Mouse (Mus musculus) lung, postnatal 36 days (tissue): ENCODE results near the gene A830031A19Rik.

ENCODE experiments used
- DNase-seq: peaks from one replicate; pipeline ENCODE4 v3.0.0; 2022; ENCODE audit warnings: mixed read lengths

The A830031A19Rik gene

DNA sequence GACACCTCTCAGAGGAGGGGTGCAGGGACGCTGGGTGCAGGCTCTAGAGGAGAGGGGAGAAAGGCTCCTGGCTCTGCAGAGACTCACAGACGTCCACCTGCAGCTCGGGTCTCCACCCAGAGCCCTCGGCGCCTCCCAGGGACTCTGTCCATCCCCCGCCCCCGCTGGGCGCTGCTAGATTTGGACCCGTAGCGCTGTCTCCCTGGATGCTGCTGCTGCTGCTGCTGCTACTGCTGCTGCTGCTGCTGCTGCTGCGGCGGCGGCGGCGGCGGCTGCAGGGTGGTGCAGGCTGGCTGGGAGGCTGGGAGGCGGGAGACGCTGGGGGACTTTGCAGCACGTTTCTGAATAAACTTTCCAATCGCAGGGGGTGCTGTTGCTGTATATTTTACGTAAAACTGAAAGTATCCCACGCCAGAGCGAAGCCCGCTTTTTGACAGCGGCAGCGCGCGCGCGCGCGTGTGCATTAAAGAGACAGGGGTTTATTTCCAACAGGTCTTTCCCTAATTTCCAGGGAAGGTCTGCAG is 1.3 kb upstream of the A830031A19Rik start:
- DNase-seq, result peak; percentile 64

DNA sequence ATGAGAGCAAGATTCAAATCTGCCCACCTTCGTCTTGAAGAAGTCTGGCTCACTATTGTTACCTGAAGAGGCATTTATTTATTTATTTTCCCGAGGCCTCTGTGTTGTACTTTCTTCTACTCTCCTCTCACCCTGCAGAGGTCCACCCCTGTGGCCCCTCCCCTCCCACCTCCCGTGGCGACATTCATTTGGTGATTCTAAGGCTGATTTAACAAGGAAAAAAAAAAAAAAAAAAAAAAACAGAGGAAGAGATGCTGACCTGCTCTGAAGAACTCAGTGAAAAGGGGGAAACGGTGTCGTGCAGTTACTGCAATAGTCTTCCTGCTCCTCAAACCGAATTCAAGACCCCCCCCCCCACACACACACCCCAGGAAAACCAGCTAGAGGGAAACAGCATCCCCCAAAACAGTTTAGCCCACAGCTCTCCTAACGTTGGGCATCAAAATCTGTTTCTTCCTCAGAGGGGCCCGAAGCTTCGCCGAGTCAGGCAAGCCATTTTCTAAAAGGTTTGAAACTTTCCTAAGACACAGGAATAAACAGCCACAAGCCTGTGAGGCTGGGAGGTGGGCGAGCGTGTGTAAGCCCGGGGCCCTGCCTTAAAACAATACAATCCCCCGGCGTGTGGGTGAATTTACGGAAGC is 752 bp upstream of the A830031A19Rik start:
- DNase-seq, result no peak

DNA sequence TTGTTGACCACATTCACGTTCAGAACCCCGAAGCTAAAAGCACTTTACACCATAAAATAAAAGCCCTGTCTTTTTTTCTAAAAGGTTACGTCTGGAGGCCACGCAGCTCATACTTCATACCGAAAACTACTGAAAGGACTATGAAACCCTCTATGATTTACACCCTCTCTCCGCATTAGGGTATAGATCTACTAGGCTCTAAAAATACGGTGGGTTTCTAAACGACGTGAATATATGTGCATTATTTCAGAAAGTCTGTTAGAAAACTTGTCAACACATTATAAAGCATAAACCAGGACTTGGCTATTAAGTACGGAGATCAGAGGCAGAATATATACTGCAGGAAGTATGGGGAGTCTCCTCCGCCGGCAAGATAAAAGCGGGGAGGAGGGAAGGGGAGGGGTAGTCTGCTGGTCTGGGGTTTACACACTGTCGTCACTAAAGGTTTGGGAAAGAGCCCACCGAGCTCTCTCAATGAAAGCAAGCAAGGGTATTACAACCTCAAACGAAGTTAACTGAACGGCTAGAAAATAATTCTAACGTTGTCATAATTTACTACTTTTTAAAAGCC is 748 bp downstream of the A830031A19Rik start:
- no peak for DNase-seq

DNA sequence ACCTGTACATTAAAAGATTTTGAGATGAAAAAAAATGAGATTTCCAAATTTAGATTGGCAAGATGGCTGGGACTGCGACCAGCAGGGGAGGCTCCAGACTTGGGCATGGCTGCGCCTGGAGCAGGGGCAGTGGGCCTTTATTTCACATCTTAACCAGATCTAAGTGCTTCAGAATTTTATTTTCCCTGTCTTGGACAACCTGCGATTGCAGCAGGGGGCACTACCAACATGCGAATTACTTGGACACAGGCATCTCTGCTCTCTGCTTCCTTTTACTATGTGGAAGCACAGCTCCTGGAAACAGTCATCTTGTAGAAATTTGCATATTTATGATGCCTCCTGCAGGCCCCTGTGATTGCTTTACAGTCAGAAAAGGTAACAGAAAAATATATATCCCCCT is 9.5 kb downstream of the A830031A19Rik start:
- no peak for DNase-seq

DNA sequence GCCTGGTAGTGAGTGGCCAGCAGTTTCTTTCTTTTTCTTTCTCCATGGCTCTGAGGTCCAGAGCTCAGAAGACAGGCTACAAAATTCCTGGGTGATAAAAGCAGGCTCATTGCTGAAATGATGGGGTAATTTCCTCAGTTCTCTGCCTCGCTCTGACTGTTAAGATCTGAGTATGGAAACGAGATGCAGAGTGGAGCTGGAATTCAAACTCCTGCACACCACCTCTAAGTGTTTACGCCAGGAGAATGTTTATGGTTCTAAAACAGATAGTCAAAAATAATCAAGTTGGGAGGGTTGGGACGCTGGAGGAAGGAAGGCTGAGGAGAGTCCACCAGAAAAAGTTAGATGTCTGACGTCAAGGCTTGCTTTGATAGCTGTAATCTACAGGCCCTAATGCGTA is 10.6 kb downstream of the A830031A19Rik start:
- no peak for DNase-seq

DNA sequence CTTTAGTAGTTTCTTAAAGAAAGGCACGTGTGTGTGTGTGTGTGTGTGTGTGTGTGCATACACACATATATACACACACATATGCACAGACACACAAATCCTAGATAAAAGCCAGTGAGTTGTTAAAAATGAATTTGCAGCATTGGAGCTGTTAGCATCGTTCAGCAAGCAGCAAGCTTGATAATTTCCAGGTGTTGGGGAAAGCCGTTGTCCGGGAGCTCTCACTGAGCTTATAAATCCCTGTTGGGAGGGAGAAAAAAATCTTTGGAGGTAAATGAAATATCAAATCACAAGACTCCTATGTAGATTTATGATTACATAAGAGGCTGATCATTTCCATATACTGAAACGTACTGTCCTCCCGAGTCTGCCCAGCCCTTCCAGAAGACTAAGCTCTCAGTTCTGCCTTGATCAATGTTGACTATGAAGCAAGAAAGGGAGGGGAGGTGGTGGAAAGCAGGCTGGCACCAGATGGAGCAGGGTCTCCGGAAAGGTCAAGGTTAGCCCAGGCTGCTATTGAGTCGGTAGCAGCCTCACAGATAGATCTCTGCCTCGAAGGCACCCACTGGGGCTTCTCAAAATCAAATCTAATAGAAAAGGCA is 12.3 kb downstream of the A830031A19Rik start:
- DNase-seq, result no peak

DNA sequence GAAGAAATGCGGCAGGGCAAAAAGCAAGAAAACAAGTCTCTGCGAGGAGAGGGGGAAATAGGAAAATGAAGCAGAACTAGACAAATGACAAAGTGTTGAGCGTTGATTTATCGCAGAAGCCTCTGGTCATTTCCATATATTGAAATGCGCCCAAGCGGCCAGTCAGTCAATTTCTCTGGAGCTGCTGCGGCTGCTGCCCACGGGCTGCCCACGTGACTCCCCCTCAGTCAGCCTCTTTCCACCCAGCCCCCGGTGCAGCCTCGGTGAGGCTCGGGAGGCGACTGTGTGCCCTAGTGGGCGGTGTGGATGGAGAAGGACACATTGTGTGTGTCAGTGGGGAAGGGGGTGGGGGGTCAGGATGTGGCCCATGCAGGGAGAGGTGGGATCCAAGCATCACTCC is 13.0 kb downstream of the A830031A19Rik start:
- DNase-seq, result no peak

DNA sequence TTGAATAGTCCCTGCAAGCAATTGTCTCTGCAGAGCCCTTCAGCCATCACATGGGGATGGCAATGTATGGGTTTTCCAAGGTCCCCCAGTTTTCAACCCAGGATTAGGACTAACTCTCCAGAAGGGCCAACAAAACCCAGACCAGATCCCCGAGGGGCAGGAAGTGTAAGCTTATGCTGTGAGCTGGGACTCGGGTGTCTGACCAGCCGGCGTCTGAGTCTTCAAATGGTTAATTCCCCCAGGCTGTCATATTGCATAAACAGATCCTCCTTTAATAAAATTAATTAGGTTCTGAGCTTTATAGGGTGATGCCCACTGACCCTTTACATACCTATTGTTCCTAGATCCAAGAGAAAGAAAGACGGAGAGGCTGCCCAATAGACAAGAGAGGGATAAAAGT is 14.4 kb downstream of the A830031A19Rik start:
- DNase-seq, result no peak

DNA sequence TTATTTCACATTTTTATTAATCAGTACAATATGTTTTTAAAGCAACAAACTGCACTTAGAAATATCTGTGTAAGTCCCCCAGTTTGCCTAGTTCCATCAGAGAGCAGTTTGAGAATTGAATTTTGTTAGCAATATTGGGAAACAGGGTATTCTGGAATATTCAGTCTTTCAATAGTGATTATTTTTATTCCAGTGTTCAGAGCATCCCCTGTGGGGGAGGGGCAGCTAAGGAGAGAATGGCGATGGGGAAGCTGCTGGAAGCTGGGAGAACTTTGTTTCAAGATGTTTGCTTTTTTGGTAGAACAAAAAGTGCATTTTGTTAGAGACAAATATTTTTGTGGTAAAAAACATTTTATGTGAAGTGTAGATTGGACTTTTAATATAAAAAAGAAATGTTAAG is 15.7 kb downstream of the A830031A19Rik start:
- no peak for DNase-seq

DNA sequence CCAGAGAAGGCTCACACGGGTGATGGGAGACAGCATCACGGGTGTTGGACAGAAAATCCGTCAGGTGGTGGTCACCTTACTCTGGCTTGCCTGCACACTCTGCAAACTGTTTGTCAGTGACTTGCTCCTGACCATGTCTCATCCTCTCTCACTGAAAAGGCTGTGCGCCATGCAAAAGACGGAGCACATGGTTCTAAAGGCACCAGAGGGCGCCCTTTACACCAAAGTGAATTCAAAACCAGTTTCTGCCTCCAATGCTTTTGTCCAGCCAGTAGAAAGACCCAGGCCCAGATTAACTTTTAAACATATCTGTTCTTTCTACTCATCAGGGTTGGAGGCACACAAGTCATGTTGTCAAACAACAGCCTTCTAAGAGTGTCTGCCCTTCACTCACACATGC is 22.0 kb downstream of the A830031A19Rik start:
- DNase-seq, result no peak

DNA sequence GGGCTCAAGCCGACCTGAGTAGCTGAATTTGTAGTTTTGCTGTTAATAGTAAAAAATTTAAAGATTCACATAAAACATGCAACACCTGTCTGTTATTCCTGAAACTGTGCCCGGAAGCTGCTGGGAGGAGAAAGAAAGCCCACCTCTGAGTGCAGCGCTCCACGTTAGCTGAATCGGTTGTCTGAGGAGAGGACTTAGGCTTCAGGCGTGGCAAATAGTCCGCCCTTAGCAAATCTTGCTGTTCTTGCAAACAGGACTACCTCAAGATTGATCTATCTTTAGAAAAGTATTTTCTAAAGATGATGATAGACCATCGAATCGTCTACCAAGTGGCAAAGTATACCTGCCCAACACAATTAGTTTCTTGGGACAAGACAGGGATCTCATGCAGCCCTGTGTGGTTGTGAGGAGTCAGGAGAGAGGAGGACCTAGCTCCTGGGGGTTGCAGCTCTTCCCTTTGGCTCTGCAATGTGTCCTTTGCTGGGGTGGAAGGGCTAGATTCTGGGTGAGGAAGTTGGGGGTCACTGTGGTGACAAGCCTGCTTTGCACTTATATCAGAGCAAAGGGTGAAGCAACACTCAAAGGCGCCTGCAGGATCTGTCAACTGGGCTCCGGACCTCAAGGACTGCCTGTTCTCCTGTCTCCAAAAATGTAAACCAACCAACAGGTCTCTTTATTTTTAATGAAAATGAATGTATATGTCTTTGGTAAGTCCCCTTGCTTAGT is 24.7 kb downstream of the A830031A19Rik start:
- DNase-seq, result no peak

DNA sequence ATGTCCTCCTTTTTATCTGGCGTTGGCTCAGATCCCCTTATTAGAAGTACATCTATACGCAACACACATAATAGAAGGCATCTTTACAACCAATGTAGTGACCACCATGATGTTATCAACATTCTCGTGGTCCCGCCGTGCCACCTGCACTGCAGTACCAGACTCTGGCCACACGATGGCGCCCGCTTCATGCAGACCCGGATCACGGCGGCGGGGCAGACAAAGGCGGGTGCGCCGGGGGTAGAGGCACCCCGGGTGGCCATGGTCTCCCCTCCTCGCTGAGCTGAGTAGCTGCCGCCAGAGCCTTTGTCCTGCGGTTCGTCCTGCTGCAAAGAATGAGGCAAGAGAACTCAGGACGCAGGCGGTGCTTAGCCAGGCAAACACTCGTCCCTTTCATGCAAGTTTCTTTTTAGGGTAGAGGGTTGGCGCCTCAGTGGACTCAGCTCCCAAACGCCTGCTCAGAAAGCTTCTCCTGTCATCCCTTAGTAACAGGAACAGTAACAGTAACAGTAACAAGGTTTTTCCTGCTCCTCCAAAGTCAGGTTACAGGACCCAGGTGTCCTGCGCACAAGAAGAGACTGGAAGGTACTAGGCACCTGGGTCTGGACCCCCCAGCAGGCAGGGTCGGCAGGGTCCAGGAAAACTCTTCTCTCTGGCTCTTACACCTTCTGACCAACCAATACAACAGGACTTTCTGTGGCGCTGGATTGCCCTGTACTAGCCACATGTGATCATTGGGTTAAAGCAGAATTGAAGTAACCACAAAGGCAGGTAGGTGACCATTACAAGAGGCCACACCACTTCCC is 25.4 kb downstream of the A830031A19Rik start:
- peak; percentile 79 for DNase-seq

DNA sequence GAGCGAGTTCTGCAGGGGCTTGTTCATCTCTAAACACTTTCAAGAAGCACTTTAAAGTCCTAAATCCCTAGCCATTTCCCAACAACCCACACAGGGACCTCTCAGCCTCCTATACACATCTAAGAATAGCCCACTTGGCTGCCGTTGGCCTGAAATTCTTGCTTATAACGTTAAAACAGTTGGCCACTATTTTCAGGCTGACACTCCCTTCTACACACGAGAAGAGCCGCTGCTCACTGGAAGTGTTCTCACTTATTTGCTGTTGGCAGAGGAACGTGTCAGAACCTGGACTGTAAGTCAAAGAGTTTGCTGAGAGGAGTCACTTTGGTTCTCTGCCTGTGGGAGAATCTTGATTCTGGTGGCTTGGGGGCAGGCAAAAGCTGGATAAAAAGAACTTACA is 30.8 kb downstream of the A830031A19Rik start:
- no peak for DNase-seq

DNA sequence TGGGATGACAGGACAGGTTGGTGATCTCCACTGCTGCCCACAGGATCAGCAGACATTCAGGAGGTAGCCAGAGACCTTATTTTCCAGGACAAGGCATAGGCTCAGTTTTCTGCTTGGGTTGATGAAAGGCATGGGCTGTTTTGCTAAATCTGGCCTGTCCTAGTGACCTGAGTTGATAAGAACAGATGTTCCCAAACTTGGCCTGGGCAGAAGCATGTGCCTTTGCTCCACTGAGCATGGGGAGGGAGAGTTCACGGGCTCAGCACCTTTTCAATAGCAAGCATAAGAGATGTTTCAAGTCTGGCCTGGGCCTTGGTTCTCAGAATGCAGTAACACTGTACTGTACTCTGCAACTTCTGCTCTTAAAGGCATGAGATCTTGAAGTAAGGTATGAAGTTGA is 54.1 kb downstream of the A830031A19Rik start:
- no peak for DNase-seq

DNA sequence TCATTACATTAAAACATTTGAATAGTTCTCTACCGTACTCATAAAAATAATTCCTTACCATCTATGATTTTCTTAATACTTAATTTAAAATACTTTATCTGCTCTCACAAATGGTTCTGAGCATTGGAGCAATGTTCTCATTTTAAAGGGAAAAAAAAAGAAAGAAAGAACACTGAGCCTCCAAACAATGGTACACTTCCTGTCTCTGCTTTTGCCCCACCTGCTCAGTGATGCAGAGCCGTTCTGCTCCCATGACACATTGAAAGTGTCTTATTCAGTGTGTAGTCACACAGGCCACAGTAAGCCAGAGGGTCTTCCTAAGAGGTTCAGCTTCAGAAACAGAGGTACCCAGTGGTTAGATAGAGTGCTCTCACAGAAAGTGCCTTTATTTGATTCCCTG is 56.1 kb downstream of the A830031A19Rik start:
- no peak for DNase-seq

DNA sequence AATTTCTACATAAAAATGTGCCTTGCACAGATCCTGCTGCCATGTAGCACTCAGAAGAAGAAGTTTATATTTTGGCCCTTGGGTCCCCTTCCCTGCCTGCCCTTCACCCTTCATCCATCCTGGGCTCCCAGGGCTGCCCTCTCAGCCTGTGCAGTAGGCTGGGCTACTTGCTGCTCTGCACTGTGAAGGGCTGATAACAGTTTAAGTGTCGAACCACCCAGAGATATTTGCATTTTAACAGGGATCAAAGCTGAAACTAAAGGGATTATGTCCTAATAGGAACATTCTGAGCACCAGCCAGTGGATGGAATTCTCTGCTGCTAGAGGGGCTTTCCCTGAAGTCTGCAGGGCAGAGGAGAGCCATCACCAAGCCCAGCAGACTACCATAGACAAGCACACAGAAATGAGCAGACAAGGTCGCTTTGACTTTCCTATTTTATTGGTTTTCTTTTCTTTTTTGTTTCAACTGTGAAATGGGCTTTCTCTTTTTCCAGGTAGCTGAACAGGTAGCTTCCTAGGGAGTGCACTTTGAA is 58.1 kb downstream of the A830031A19Rik start:
- no peak for DNase-seq

DNA sequence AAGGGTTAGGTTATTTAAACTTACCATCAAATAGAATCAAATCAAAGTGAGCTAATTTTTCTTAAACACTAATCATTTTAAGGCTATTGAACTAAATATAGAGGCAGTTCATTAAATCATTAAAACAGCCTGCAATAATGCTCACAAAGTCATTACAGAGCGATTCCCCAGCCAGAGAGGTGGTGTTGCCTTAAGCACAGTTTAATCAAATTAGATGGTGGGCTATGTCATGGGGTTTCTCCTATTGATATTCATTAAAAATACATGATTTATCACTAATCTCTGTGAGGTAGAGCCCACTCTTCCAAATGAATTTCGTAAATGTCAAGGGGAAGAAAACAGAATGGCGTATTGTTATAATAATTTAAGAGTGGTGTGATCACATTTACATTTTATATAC is 58.8 kb downstream of the A830031A19Rik start:
- no peak for DNase-seq

DNA sequence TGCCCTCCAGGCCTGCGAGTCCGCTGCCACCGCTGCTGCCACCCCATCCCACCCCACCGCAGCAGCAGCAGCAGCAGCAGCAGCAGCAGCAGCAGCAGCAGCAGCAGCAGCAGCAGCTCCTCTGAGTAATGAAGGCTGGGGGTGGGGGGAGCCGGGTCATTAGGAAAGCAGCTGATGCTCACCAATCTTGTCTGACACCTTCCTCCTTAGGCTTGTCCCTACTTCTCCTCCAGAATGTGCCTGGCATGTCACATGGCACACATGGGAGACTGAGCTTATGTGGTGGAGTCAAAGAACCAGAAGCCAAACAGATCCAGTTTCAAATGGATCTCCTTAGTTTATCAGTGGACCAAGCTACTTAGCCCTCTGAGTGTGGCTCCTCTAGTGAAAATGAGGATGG is 60.2 kb downstream of the A830031A19Rik start:
- DNase-seq, result no peak

DNA sequence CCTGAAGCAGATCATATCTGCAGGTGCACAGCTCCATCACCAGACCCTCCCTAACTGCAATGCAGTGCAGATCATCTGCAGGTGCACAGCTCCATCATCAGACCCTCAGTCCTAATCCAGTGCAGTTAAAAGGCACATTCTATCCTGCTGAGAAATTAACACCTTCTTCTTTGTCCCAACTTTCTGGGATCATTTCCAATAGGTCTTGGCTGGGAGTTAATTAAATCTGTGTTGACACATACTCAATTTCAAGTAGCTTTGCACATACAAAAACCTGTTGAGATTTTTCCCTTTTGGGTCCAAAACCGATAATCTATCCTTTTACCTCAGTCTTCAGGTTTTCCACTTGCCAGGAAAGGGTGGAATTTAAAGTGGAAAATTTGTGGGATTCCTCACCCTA is 62.6 kb downstream of the A830031A19Rik start:
- no peak for DNase-seq

DNA sequence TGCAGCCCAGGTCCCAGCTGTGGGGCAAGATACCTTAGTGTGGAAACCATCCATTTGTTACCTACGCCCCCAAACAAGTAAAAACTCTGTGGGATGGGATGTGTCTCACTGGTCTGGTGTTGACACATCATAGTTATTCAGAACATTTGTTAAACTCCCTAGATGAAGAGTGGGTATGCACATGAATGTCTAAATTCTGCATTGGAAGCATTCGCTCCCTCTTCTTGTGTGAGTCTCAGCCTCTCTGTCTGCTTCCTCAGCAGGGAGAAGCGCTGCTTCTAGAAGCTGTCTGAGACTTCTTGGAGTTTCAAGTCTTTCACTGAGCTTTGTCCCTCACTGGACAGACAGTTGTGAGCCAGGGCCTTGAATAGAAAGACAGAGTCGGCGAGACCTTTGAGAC is 65.9 kb downstream of the A830031A19Rik start:
- DNase-seq, result no peak

DNA sequence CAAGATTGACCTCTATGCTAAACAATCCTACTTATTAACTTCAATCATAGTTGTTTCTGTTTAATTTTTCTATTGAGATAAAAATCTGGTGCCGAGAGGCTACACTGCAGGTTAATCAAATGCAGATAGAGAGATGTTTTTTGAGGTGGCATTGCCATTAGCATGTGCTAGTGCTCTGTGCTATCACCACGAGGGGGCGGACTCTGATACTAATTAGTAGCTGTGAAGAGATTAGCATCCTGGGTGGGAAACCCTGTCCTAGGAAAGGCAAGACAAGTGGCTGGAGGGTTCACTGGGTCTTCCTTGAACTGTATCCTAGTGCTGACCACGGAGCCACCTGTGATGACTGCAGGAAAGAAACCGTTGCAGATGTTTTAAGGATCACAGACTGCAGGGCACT is 66.6 kb downstream of the A830031A19Rik start:
- peak; percentile 21 for DNase-seq

DNA sequence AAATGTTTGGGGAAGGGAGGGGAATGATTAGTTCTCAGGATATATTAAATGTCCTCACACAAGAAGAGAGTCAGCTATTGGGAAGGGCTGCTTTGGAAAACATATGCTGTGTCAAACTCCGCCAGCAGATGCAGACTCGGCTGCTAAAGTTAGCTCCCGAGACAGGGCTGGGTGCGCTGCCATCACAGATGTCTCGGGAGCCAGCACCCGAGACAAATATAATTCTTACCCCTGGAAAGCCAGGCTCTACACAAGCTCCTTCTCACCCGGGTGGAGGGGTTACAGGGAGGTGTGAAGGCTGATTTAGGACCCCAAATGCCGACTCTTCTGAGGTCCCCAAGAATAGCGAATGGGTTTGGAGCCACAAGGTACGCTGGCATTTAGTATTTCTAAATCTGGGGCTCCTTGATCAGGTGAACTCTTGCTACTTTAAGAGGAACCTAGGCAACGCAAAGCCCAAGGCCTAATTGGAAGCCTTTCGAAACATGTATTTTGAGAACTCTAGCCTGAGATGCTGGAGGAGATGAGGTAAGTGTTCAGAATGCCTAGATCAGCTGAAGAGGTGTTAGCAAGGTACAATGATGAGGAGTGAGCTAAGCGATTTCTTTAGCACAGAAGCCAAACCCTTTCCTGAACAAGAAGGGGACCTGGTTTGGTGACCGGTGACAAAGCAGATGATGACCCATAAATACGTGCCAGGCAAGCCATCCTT is 69.3 kb downstream of the A830031A19Rik start:
- no peak for DNase-seq
